Mouse (Mus musculus): ENCODE data around the gene Dnlz. TPM values are rescaled to one million over a fixed set of nuclear protein-coding genes. Genes with fewer than 3 reads are reported as not detected.

Gene Dnlz
- polyA plus RNA-seq, 1 experiment from 2014 or later, result 34.2 TPM

DNA sequence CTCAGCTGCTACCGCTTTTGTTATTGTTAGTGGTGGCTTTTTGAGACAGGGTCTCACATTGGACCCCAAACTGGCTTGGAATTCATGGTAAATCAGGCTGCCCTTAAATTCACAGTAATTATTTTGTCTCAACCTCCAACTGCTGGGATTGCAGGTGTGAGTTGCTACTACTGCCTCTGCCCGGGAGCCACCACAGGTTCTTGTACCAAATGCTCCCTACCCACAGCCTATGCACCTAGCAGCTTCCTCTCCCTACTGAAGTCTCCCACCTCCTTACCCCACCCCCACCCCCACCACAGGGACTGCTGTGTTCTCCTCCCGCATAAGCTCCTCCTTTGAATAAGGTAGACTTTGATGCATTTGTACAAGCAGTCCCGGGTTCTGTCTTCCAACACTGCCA is 4.3 kb upstream of the Dnlz start:
- Histone ChIP-seq H3K9me3 (no peaks in the 10 kb centered on the region), H3K27ac (replicated peaks) (no peak overlapping the region), H3K27me3 (no peaks in the 10 kb centered on the region), H3K4me3 (no peak overlapping the region), H3K36me3 (0 out of 2 replicates have a peak, but pooled peaks cover 6% of the 10 kb centered on the region), H3K4me1 (replicated peaks) (peaks cover 14% of the 10 kb centered on the region), H3K4me2 (no peak overlapping the region), H3K9ac (no peak overlapping the region)
- ATAC-seq (ENCODE audit: low read depth), result no peak
- WGBS, result 83% methylated on average over 4 of the region's 4 CpGs

DNA sequence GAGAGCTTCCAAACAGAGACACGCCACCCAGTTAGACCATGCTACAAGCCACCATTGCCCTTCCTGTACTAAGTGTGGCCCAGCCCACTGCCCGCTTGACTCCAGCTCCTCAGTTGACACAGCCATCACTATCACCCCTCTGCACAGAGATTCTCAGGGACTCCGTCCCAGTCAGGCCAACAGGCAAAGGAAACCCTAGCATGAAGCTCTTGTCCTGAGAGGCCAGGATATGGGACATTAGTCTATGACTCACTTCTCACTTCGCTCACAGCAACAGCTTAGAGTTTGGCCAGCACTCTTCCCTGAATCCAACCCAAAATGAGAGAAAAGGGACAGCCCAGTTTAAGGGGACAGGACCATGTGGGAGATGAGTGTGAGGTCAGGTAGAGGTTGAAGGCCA is 2.5 kb upstream of the Dnlz start:
- Histone ChIP-seq H3K4me2 (no peak overlapping the region), H3K27me3 (no peaks in the 10 kb centered on the region), H3K9me3 (no peaks in the 10 kb centered on the region), H3K36me3 (peaks cover 13% of the 10 kb centered on the region), H3K4me3 (no peak overlapping the region), H3K4me1 (replicated peaks) (peaks cover 27% of the 10 kb centered on the region), H3K9ac (no peak overlapping the region), H3K27ac (replicated peaks) (no peak overlapping the region)
- ATAC-seq (ENCODE audit: low read depth), result no peak
- 93% methylated on average over 4 of the region's 4 CpGs for WGBS

DNA sequence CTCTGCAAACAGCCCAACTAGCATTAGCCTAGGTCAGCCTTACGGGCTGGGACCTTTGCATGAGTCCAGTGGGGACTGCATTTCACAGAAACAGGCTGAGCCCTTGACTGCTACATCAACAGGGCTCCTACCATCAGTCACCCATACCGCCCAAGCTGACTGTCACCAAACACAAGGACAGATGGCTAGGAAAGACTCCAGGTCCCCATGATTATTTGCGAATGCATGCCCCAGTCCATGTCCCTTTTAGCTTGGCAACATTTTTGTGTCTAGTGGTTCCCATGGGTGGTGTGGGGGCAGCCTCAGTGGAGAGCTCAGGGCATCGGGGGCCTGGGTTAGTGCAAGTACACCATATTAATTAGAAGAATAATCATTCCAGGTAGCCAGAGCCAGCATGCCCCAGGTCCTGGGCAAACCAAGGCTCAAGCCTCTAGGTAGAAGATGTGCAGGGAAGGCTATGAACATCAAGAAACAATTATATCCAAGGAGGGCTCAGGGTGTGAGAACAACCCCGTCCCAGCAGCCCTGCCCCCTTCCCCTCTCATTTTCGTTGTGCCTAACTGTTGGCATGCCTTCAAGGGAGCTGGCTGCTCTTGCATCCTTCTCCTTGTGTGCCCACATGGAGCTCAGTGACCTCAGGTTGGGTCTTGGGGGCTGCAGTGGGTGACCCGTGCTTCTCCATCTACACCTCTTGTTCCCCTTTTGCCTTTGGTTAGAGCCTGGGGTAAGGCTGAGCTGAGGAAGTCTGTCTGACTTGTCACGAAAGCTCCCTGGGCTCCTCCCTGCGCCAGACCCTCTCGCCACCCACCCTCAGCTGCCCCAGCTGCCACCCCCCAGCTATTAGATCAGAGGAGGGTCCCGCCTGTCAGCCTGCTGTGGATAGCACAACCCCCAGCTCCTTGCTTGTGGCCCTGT is 1.4 kb upstream of the Dnlz start:
- Histone ChIP-seq H3K4me3 (peak overlapping the region; percentile 86), H3K27ac (replicated peaks) (no peak overlapping the region), H3K36me3 (peaks cover 24% of the 10 kb centered on the region), H3K9ac (peak overlapping the region; percentile 96), H3K4me1 (replicated peaks) (peaks cover 27% of the 10 kb centered on the region), H3K27me3 (no peaks in the 10 kb centered on the region), H3K4me2 (peak overlapping the region; percentile 97), H3K9me3 (no peaks in the 10 kb centered on the region)
- no peak for ATAC-seq (ENCODE audit: low read depth)
- 87% methylated on average over 11 of the region's 11 CpGs for whole genome bisulfite sequencing

DNA sequence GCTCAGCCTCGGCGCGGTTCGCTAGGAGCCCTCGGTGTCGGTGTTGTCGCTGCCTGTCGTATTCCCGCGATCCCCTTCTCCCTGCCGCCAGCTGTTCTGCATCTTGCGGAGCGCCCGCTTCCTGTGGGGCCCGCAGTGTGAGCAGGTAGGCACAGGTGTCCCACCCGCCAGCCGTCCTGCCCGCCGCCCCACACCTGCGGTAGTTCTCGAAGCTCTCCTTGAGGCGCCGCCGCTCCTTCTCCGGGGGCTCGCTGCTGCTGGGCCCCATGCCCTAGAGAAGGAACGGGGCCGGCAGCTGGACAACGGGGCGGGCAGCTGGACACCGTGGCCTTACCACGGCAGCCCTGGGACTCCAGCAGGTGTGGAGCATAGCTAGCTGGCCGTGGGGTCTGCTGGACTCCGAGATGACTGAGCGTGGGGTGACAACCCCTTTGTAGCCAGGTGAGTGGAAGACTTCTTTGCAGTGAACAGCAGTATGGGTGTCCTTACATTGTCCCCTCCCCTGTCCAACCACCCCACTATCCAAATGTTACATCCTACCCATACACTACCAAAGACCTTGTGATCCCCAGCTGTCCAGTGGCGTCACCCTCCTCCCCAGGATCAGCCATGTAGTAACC is 491 bp upstream of the Dnlz start:
- ATAC-seq (ENCODE audit: low read depth), result peak; percentile 51
- WGBS, result 4% methylated on average over 36 of the region's 36 CpGs
- H3K27ac ChIP-seq (replicated peaks), result peak overlapping the region; percentile 85

DNA sequence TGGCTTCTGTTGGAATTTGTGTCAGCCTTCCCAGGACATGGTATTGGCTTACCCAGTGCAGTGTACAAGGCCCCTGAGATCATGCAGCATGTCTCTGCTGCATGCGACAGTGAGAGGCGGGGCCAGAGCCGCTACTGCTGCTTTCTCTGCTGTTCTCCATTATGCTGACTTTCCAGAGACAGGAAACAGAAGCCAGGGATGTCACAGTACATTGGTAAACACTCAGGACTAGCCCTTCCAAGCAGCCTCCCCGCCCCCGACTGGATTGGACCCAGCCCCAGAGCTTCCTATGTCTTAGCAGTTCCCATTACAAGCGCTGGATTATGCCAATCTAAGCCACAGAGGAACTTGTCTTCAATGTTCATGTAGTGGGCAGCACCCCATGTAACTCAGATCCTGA is 3.7 kb downstream of the Dnlz start:
- peaks cover 23% of the 10 kb centered on the region for H3K4me1 ChIP-seq (replicated peaks)
- 78% methylated on average over 6 of the region's 6 CpGs for WGBS
- no peak overlapping the region for H3K4me3 ChIP-seq
- no peak overlapping the region for H3K27ac ChIP-seq (replicated peaks)
- no peak overlapping the region for H3K9ac ChIP-seq
- H3K4me2 ChIP-seq, result no peak overlapping the region
- no peaks in the 10 kb centered on the region for H3K27me3 ChIP-seq
- ATAC-seq (ENCODE audit: low read depth), result no peak
- no peaks in the 10 kb centered on the region for H3K9me3 ChIP-seq
- H3K36me3 ChIP-seq, result peaks cover 69% of the 10 kb centered on the region

More for the DNA sequence above, 491 bp upstream of the Dnlz start:
- Histone ChIP-seq H3K4me2 (peak overlapping the region; percentile 97), H3K9me3 (no peaks in the 10 kb centered on the region), H3K4me1 (replicated peaks) (peaks cover 27% of the 10 kb centered on the region), H3K36me3 (peaks cover 33% of the 10 kb centered on the region), H3K27me3 (no peaks in the 10 kb centered on the region), H3K9ac (peak overlapping the region; percentile 96), H3K4me3 (peak overlapping the region; percentile 86)

DNA sequence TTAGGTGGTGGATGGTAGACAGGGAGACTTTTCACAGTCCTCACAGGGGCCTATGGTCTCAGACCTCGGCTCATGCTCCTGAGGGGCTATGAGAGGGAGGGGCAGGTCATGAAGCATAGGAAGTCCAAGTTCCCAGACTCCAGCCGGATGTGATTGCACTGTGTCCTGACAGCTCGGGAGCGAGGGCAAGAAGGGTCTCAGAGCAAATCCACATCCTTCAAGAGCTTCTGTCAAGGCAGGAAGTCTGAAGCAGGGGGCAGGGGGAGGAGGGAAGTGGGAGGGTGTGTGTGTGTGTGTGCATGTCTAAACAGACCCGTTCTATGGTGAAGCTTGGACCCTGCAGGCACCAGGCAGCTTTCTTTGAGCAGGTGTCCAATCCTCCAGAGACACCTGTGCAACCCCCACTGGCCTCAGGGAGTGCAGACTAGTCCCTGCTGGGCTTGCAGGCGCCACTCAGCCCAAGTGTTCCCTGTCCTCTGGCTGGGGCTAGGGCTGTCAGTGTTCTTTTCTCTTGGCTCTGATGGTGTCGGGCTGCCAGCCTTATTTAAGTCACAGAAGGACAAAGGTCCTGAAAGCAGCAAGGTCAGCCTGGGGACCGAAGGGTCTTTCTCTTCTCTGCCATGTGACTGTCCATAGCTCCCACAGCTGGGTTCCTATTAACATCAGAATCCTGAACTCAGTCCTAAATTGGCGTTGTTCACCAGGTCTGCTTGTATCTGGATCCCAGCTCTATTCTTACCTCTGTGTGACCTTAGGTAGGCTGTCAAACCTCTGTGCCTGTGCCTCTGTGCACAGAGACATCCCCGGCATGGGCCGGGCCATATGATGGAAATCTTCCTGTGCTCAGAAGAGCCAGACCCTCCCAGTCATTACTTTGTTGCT is 9.1 kb downstream of the Dnlz start:
- H3K36me3 ChIP-seq, result peaks cover 96% of the 10 kb centered on the region
- no peaks in the 10 kb centered on the region for H3K4me1 ChIP-seq (replicated peaks)
- H3K27ac ChIP-seq (replicated peaks), result peak overlapping the region; percentile 42; the same call in 1 of the 2 replicates
- H3K27me3 ChIP-seq, result no peaks in the 10 kb centered on the region
- no peak for ATAC-seq (ENCODE audit: low read depth)
- no peak overlapping the region for H3K4me2 ChIP-seq
- H3K9me3 ChIP-seq, result no peaks in the 10 kb centered on the region
- H3K9ac ChIP-seq, result 0 out of 2 replicates have a peak overlapping the region, but pooled peaks have one; percentile 22
- 75% methylated on average over 11 of the region's 11 CpGs for WGBS
- no peak overlapping the region for H3K4me3 ChIP-seq

DNA sequence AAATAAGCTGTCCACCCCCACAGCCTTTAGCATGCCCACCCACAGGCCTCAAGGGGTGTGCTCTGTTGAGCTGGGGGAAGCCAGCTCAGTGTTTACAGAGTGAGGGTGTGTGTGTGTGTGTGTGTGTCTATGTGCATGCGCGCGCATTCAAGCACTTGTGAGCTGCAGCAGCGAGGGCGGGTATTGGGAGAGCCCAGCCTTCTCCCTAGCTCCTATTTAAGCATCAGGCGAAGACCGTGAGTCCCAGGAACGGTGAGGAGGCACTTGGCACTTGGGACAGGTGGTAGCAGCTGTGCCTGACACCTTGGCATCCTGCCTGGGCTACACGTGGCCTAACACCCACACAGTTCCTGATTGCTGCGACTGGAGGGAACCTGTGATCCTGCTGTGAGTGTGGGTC is 9.9 kb downstream of the Dnlz start:
- Histone ChIP-seq H3K4me1 (replicated peaks) (no peaks in the 10 kb centered on the region), H3K4me2 (no peak overlapping the region), H3K27me3 (no peaks in the 10 kb centered on the region), H3K27ac (replicated peaks) (peak overlapping the region; percentile 42), H3K36me3 (peaks cover 88% of the 10 kb centered on the region), H3K9me3 (no peaks in the 10 kb centered on the region), H3K4me3 (no peak overlapping the region), H3K9ac (no peak overlapping the region)
- WGBS, result 75% methylated on average over 10 of the region's 10 CpGs
- ATAC-seq (ENCODE audit: low read depth), result no peak

DNA sequence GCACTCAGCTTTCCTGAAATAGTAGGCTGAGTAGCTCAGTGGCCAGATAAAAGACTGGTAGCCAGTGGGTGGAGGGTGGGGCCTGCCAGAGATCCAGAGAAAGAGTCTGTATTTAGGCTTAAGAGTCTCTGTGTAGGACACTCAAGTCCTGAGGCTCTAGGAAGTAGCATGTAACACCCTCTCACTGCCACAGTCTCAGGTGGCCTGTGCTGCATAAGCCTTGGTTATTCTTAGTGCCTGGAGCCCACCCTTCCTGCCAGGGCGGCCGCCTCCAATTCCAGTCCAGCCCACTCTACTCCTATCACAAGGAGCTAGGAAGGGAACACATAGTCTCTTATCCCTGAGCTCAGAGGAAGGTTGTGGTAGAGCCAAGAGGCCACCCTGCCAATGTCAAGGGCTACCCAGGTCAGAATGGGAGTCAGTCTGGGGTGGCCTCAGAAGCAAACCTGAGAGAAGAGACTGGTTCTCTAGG is 10.4 kb downstream of the Dnlz start:
- peaks cover 83% of the 10 kb centered on the region for H3K36me3 ChIP-seq
- peak overlapping the region; percentile 28; the same call in 1 of the 2 replicates for H3K27ac ChIP-seq (replicated peaks)
- no peak overlapping the region for H3K4me3 ChIP-seq
- no peak overlapping the region for H3K9ac ChIP-seq
- no peak overlapping the region for H3K4me2 ChIP-seq
- no peaks in the 10 kb centered on the region for H3K4me1 ChIP-seq (replicated peaks)
- no peaks in the 10 kb centered on the region for H3K27me3 ChIP-seq
- H3K9me3 ChIP-seq, result no peaks in the 10 kb centered on the region
- no peak for ATAC-seq (ENCODE audit: low read depth)
- 77% methylated on average over 2 of the region's 2 CpGs for WGBS

DNA sequence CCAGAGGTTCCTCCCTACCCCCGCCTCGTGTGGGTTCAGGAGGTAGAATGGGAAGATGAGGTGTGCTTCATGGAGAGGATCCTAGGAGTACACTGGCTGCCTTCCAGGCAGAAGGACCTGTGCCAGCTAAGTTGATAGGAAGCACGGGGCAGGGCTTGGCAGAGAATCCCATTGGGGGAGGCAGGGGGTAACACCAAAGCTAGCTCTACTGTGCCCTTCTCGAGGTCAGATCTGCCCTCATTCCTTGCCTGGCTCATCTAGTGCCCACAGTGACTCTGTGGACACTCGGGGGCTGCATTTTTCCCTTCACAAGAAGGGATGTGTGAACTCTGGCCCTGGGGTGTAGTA is 12.7 kb downstream of the Dnlz start:
- no peak for ATAC-seq (ENCODE audit: low read depth)
- H3K27ac ChIP-seq (replicated peaks), result no peak overlapping the region
- H3K9ac ChIP-seq, result no peak overlapping the region
- WGBS, result 88% methylated on average over 5 of the region's 5 CpGs
- no peaks in the 10 kb centered on the region for H3K9me3 ChIP-seq
- no peaks in the 10 kb centered on the region for H3K27me3 ChIP-seq
- H3K4me1 ChIP-seq (replicated peaks), result no peaks in the 10 kb centered on the region
- peaks cover 59% of the 10 kb centered on the region for H3K36me3 ChIP-seq
- H3K4me2 ChIP-seq, result no peak overlapping the region
- no peak overlapping the region for H3K4me3 ChIP-seq

DNA sequence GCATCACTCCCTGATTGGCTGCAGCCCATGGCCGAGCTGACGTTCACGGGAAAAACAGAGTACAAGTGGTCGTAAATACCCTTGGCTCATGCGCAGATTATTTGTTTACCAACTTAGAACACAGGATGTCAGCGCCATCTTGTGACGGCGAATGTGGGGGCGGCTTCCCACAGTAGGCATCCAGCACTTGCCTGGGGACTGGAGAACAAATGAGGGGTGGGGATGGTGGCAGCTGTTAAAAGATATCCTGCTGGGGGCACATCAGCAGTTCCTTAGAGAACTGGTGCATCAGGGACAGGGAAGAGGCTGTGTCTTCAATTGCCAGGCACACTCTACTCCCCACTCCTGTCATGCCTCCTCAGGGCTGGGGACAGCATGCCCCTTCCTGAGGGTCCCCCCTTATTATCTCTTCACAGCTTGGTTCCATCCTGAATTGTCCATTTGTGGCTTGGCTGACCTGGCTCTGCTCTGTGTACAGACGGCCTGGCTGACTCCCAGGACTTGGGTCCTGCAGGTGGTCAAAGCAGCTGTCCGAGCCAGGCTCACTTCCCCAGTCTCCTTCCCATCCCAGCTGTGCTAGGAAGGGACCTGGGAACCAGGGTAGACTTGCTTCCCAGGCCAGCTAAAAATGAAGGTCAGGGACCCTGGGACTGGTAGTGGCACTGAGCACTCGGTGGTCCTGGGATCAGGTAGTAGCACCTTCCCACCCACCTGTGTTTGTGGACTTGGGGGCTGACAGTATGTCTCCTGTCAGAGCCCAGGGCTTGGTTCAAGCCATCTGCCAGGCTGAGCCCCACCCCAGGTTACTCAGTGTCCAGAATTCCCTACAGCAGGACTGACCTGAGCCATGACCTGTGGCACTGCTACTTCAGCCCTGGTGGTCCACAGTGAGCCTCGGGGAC is 13.4 kb downstream of the Dnlz start:
- Histone ChIP-seq H3K27ac (replicated peaks) (no peak overlapping the region), H3K36me3 (peaks cover 53% of the 10 kb centered on the region), H3K4me2 (no peak overlapping the region), H3K9ac (no peak overlapping the region), H3K27me3 (no peaks in the 10 kb centered on the region), H3K9me3 (no peaks in the 10 kb centered on the region), H3K4me3 (no peak overlapping the region), H3K4me1 (replicated peaks) (no peaks in the 10 kb centered on the region)
- ATAC-seq (ENCODE audit: low read depth), result peak; percentile 62; the same call in 1 of the 2 replicates
- 62% methylated on average over 9 of the region's 13 CpGs for WGBS

DNA sequence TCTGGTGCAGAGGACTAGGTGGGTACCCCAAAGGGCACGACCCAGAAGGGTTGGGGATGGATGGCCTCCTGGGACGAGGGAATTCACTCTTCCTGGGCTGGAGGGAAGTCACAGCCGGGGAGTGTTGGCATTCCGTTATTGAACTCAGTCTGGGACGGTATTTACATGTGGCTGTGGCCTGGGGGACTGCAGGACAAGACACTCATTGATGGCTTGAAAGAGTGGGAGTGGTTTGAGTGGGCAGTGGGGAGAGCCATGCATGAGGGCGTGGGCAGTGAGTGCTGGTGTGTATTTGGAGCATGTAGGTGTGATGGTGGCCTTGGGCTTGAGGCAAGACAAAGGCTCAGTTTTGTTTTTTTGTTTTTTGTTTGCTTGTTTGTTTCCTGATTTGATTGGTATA is 21.2 kb downstream of the Dnlz start:
- ATAC-seq (ENCODE audit: low read depth), result peak; percentile 12; the same call in 1 of the 2 replicates
- Histone ChIP-seq H3K36me3 (peaks cover 69% of the 10 kb centered on the region), H3K4me1 (replicated peaks) (peaks cover 9% of the 10 kb centered on the region; the same call in 1 of the 2 replicates), H3K4me3 (no peak overlapping the region), H3K9me3 (no peaks in the 10 kb centered on the region), H3K4me2 (no peak overlapping the region), H3K27me3 (no peaks in the 10 kb centered on the region), H3K9ac (no peak overlapping the region), H3K27ac (replicated peaks) (peak overlapping the region; percentile 64)
- WGBS, result 70% methylated on average over 6 of the region's 6 CpGs
